ENCODE assay signal across 30 mouse cellular contexts in genomic region chr1:163861538-163861937, GRCm38 (mm10).
"Had no signal": no experiment of that assay in that cellular context is flagged by ENCODE, and none has a peak within 500 bp of the region (broad histone marks: within the 10 kb centered on the region; RNA-seq: fewer than 3 reads in every experiment).

No protein-coding gene starts in this region.

- H3K9me3 ChIP-seq: limb, embryonic 10.5 days; limb, embryonic 15.5 days; liver, embryonic 15.5 days; lung, embryonic 15.5 days; midbrain, embryonic 10.5 days; midbrain, embryonic 12.5 days; midbrain, embryonic 13.5 days; midbrain, embryonic 15.5 days had no signal

- H3K36me3 ChIP-seq: liver, embryonic 15.5 days had no signal

- H3K4me1 ChIP-seq: limb, embryonic 13.5 days; limb, embryonic 15.5 days; liver, embryonic 15.5 days; lung, embryonic 15.5 days; megakaryocyte, embryonic 14.5 days; midbrain, embryonic 10.5 days; midbrain, embryonic 12.5 days; midbrain, embryonic 13.5 days; midbrain, embryonic 15.5 days had no signal

- H3K27ac ChIP-seq: left cerebral cortex, adult 2 months; limb, embryonic 10.5 days; limb, embryonic 12.5 days; limb, embryonic 13.5 days; limb, embryonic 15.5 days; liver, embryonic 14.5 days; liver, embryonic 15.5 days; lung, embryonic 15.5 days; macrophage; midbrain, embryonic 10.5 days; midbrain, embryonic 12.5 days; midbrain, embryonic 13.5 days; midbrain, embryonic 15.5 days had no signal

- DNase-seq: left cerebral cortex, postnatal 4 days; liver; liver, postnatal 0 days; lung, adult 18-20 months; lung, adult 2 months; lung, embryonic 14.5 days; lung, postnatal 10 days; lung, postnatal 14 days; lung, postnatal 36 days; lung, postnatal 4 days; midbrain, embryonic 14.5 days had no signal

- H3K4me2 ChIP-seq: limb, embryonic 12.5 days; limb, embryonic 13.5 days; limb, embryonic 15.5 days; liver, embryonic 11.5 days; liver, embryonic 15.5 days; lung, embryonic 14.5 days; lung, embryonic 15.5 days; midbrain, embryonic 11.5 days; midbrain, embryonic 12.5 days; midbrain, embryonic 13.5 days; midbrain, embryonic 15.5 days had no signal

- H3K27me3 ChIP-seq: limb, embryonic 12.5 days; limb, embryonic 15.5 days; liver, embryonic 15.5 days; lung, embryonic 15.5 days; megakaryocyte, embryonic 14.5 days; midbrain, embryonic 12.5 days; midbrain, embryonic 13.5 days; midbrain, embryonic 15.5 days had no signal

- H3K9ac ChIP-seq: limb, embryonic 12.5 days; limb, embryonic 13.5 days; limb, embryonic 15.5 days; liver, embryonic 14.5 days; liver, embryonic 15.5 days; liver, postnatal 0 days; lung, embryonic 14.5 days; lung, embryonic 15.5 days; midbrain, embryonic 12.5 days; midbrain, embryonic 13.5 days; midbrain, embryonic 15.5 days had no signal

- H3K4me3 ChIP-seq: left cerebral cortex, adult 2 months; limb, embryonic 10.5 days; limb, embryonic 12.5 days; limb, embryonic 13.5 days; limb, embryonic 15.5 days; liver, embryonic 15.5 days; lung, embryonic 15.5 days; megakaryocyte, embryonic 14.5 days; midbrain, embryonic 10.5 days; midbrain, embryonic 12.5 days; midbrain, embryonic 13.5 days; midbrain, embryonic 15.5 days; myocyte had no signal

- ATAC-seq: liver, postnatal 0 days; lung, postnatal 0 days; midbrain, embryonic 13.5 days; midbrain, embryonic 15.5 days; midbrain, embryonic 16.5 days had no signal
